Mouse (Mus musculus) heart, adult 2 months (tissue): ENCODE results near the gene Gpr63. TPM values are rescaled to one million over a fixed set of nuclear protein-coding genes. Genes with fewer than 3 reads are reported as not detected.
"Not testable (repeated sequence)": the region's sequence is repeated elsewhere in the genome, so short reads cannot be mapped to it uniquely, and the experiment has no call there.

Experiments
- DNase-seq, 2 experiments: peaks; one replicate each; pipeline ENCODE4 v3.0.0; 2021
- H3K27ac ChIP-seq: fragments of 200-600 bp; 2 replicates; pipeline ENCODE4 v1.8.1; 2022
- H3K27me3 ChIP-seq: fragments of 200-500 bp; 2 replicates; pipeline ENCODE4 v1.6.1; 2012; ENCODE audit warnings: mild to moderate bottlenecking, low read length, inconsistent platforms, mixed read lengths; ENCODE audit not compliant: control insufficient read depth, insufficient read depth
- H3K36me3 ChIP-seq: fragments of 200-500 bp; 2 replicates; pipeline ENCODE4 v1.6.1; 2012; ENCODE audit warnings: low read length, inconsistent platforms; ENCODE audit not compliant: control insufficient read depth, insufficient read depth
- H3K4me1 ChIP-seq: fragments of 200-500 bp; 2 replicates; pipeline ENCODE4 v1.6.1; 2011; ENCODE audit warnings: low read length; ENCODE audit not compliant: control insufficient read depth, insufficient read depth
- H3K4me3 ChIP-seq: fragments of 200-600 bp; 2 replicates; pipeline ENCODE4 v1.8.1; 2022
- H3K79me2 ChIP-seq: fragments of 200-500 bp; replicated peaks from 2 replicates; pipeline ENCODE4 v1.6.1; 2012; ENCODE audit warnings: mild to moderate bottlenecking, inconsistent platforms, low read length, moderate library complexity, mixed read lengths; ENCODE audit not compliant: control insufficient read depth, insufficient read depth
- H3K9ac ChIP-seq: fragments of 200-500 bp; 2 replicates; pipeline ENCODE4 v1.6.1; 2012; ENCODE audit warnings: low read depth, mild to moderate bottlenecking, control low read depth, inconsistent platforms, low read length, mixed read lengths
- CTCF ChIP-seq: fragments of 200-600 bp; IDR thresholded peaks from 2 replicates; pipeline ENCODE4 v1.8.1; 2022; ENCODE audit warnings: antibody characterized with exemption, mild to moderate bottlenecking, moderate library complexity
- EP300 ChIP-seq: fragments of 200-500 bp; IDR thresholded peaks from 2 replicates; pipeline ENCODE4 v1.6.1; 2011; ENCODE audit warnings: low read depth, low read length, control low read depth; ENCODE audit not compliant: insufficient read depth
- POLR2A ChIP-seq: fragments of 200-500 bp; IDR thresholded peaks from 2 replicates; pipeline ENCODE4 v1.6.1; 2011; ENCODE audit warnings: mild to moderate bottlenecking, low read depth, low read length, control low read depth; ENCODE audit not compliant: insufficient read depth
- WGBS: fragments of 180-500 bp; shearing (Covaris S2); methylation state at CpG from one replicate; pipeline ENCODE4 v1.1.7; 2018; 5-methylcytosine and 5-hydroxymethylcytosine counted together
- intact Hi-C: fragments of 180-260 bp; cut with DNase I; formaldehyde crosslinking; loops from one replicate; pipeline ENCODE4 v1.15.1; 2025
- polyA plus RNA-seq: library from polyadenylated mRNA; depleted of rRNA; stranded (reverse); fragments of >200 nt; gene quantifications from 2 replicates; pipeline ENCODE4 v1.2.3, GENCODE M21; 2012
- total RNA-seq, 2 experiments: library from RNA; stranded (reverse); gene quantifications; 2 replicates each; pipeline ENCODE4 v1.2.3; 2021

Gene Gpr63
- total and polyA plus RNA-seq, 3 experiments, result 0.70 to 1.3 (median 1.0) TPM

DNA sequence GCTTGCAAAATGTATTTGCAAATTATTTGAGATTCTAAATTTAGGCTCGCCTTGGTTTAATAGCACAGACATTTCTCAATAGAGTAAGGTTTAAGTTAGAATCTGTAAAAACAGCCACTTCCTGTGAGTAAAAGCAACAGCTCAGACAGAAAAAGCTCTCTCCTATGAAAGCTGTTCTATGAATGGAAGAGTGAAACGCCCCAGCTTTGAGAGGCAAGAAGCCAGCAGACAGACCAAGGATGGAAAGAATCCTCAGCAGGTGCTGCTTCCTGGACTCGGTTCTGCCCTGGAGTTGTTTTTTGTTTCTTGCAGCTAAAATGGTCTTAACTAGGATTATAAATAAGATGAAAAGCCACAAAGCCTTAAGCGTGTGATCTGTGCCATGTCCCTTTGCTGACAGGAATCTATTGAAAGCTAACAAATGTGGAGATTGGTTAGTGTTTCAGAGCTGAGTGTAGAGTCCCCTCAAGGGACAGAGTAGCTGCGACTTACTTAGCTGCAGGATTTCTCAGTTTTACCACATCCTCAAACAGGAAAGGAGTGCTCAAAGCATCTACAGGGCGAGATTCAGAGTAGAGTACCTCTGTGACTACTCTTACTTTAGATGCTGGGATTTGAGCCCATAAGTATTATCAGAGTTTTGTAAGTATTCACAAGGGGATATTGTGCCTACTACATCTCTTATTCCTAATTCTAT is 23.3 kb upstream of the Gpr63 start:
- Histone ChIP-seq H3K4me3 (no peak overlapping the region), H3K79me2 (no peaks in the 10 kb centered on the region), H3K9ac (no peak overlapping the region), H3K4me1 (no peaks in the 10 kb centered on the region), H3K27ac (no peak overlapping the region), H3K36me3 (no peaks in the 10 kb centered on the region), H3K27me3 (no peaks in the 10 kb centered on the region)
- DNase-seq, result no peak
- TF ChIP-seq POLR2A (no peak), CTCF (no peak), EP300 (no peak)
- 42% methylated on average over 6 of the region's 6 CpGs for WGBS
- intact Hi-C loops, result no loop called here

DNA sequence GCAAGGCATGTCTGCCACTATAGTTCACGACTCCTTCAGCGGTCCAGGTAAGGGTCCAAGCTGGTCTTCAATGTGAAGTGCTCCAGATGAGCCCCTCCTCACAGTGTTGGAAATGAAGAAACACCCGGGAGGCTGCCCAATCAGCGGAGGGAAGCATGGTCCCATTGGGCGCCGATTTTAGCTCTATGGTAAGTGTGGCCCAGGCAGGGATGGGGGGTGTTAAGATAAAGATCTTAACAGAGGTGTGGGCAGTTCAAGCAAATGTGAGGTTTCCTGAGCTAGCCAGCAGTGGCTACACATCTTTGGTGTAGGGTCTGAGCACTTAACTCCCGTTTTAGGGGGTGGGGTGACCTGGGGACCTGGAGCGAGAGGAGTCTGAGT is 299 bp upstream of the Gpr63 start:
- no peaks in the 10 kb centered on the region for H3K36me3 ChIP-seq
- 15% methylated on average over 8 of the region's 8 CpGs for WGBS
- no peak for DNase-seq
- intact Hi-C loops, result loop anchor here (5.0 kb wide), 1 partner anchor 69 kb away; the partner anchor contains the start of gene Ndufaf4
- peaks cover 2% of the 10 kb centered on the region; the same call in 1 of the 2 replicates for H3K4me1 ChIP-seq
- peak overlapping the region; percentile 87 for H3K9ac ChIP-seq
- H3K79me2 ChIP-seq, result no peaks in the 10 kb centered on the region
- peak overlapping the region; percentile 75 for H3K4me3 ChIP-seq
- H3K27ac ChIP-seq, result no peak overlapping the region
- no peaks in the 10 kb centered on the region for H3K27me3 ChIP-seq
- TF ChIP-seq POLR2A, result no peak
- TF ChIP-seq CTCF, result no peak
- TF ChIP-seq EP300, result no peak

DNA sequence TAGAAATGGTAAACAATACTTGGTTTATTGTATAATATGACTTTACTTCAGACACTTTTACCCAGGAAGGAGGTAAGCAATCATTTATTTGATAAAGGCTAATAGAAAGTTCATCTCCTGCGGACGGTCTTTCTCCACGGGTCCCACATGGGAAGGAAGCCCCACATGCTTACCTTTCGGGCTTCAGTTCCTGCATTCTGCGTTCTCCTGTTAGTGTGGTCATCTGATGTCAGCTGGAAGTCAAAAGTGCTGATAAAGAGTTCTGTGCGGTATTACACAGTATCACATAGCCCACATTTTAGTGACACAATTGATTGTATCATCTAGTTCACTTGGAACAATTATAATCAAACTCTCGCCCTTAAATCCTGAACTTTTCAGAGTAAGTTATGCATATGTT is 1.0 kb downstream of the Gpr63 start:
- H3K4me1 ChIP-seq, result peaks cover 2% of the 10 kb centered on the region; the same call in 1 of the 2 replicates
- WGBS, result 20% methylated on average over 7 of the region's 7 CpGs
- DNase-seq, result no peak
- H3K9ac ChIP-seq, result no peak overlapping the region; the same call in 1 of the 2 replicates
- no peak overlapping the region for H3K27ac ChIP-seq
- H3K27me3 ChIP-seq, result no peaks in the 10 kb centered on the region
- intact Hi-C loops, result loop anchor here (5.0 kb wide), 1 partner anchor 70 kb away; the partner anchor contains the start of gene Ndufaf4
- peak overlapping the region; percentile 75 for H3K4me3 ChIP-seq
- no peaks in the 10 kb centered on the region for H3K79me2 ChIP-seq
- TF ChIP-seq CTCF (no peak), POLR2A (no peak), EP300 (no peak)
- no peaks in the 10 kb centered on the region for H3K36me3 ChIP-seq

- TF ChIP-seq EP300, result no peak
- no peak overlapping the region for H3K27ac ChIP-seq
Observed at GRCm38 (mm10) chr4:24978589-24978988, 12.4 kb downstream of the Gpr63 start.

GRCm38 (mm10) chr4:24985612-24986011 is 19.4 kb downstream of the Gpr63 start:
- H3K36me3 ChIP-seq, result no peaks in the 10 kb centered on the region

More at GRCm38 (mm10) chr4:24978589-24978988, 12.4 kb downstream of the Gpr63 start:
- 68% methylated on average over 4 of the region's 4 CpGs for WGBS
- Histone ChIP-seq H3K4me1 (no peaks in the 10 kb centered on the region), H3K36me3 (no peaks in the 10 kb centered on the region), H3K27me3 (no peaks in the 10 kb centered on the region), H3K79me2 (no peaks in the 10 kb centered on the region), H3K9ac (no peak overlapping the region), H3K4me3 (no peak overlapping the region)
- intact Hi-C loops, result no loop called here
- DNase-seq, result no peak

DNA sequence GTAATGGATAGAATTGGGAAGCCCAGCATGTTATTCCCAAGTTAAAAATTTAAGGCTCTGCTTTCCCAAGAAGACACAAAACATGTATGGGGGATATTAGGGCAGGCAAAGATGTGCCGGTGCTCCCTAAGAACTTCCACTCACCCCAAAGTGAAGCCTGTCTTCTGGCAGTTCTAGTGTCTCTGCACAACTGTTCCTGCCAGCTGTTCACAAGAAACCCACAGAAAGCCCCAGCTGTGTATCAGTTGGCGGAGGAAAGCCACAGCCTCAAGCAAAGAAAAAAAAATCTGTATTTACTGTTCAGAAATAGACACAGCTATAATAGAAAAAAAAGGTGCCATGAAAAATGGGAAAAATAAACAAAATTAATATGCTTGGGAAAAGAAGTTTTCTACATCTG is 25.3 kb downstream of the Gpr63 start:
- Histone ChIP-seq H3K79me2 (no peaks in the 10 kb centered on the region), H3K27me3 (no peaks in the 10 kb centered on the region), H3K9ac (no peak overlapping the region), H3K4me3 (no peak overlapping the region), H3K27ac (no peak overlapping the region), H3K4me1 (no peaks in the 10 kb centered on the region), H3K36me3 (no peaks in the 10 kb centered on the region)
- WGBS, result 84% methylated on average over 2 of the region's 2 CpGs
- intact Hi-C loops, result no loop called here
- no peak for TF ChIP-seq CTCF
- TF ChIP-seq POLR2A, result no peak
- no peak for TF ChIP-seq EP300
- no peak for DNase-seq

More at GRCm38 (mm10) chr4:24985612-24986011, 19.4 kb downstream of the Gpr63 start:
- Histone ChIP-seq H3K27me3 (no peaks in the 10 kb centered on the region), H3K27ac (no peak overlapping the region), H3K4me1 (no peaks in the 10 kb centered on the region), H3K4me3 (no peak overlapping the region), H3K9ac (no peak overlapping the region), H3K79me2 (no peaks in the 10 kb centered on the region)
- 75% methylated on average over 5 of the region's 5 CpGs for whole genome bisulfite sequencing
- DNase-seq, result no peak
- TF ChIP-seq POLR2A (no peak), CTCF (no peak), EP300 (no peak)
- intact Hi-C loops, result no loop called here

GRCm38 (mm10) chr4:25009328-25009727 is 43.1 kb downstream of the Gpr63 start:
- H3K4me1 ChIP-seq, intact Hi-C loops: not testable (repeated sequence)

More at GRCm38 (mm10) chr4:25009328-25009727, 43.1 kb downstream of the Gpr63 start:
- H3K79me2 ChIP-seq, DNase-seq, H3K36me3 ChIP-seq, H3K4me3 ChIP-seq, H3K27me3 ChIP-seq, H3K9ac ChIP-seq, H3K27ac ChIP-seq: not testable (repeated sequence)
- 89% methylated on average over 8 of the region's 8 CpGs for WGBS
